Mouse (Mus musculus): ENCODE results near the gene Gm2431.
A peak's percentile ranks its signal among the peaks of the same experiment; 100 is the strongest.
"Not testable (repeated sequence)": the region's sequence is repeated elsewhere in the genome, so short reads cannot be mapped to it uniquely, and the experiment has no call there.

Gene Gm2431

DNA sequence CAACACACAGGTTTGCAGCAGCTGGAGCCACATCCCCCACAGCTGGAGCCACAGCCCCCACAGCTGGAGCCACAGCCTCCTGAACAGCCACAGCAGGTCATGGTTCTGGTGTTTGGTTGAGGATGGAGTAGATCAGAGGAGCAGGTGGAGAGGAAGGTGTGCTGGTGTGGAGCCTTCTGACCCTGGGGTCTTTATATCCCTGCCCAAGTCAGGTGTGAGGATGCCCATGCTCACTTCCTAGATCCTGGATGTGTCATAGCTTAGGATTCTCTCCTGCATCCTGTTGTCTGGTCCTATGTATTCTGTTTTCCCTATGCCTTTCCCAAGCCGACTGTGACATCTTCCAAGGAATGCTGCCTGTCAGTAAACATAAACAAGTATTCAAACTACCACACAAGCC, at the start of gene Gm2431:
Gm2431 (minus strand) TSS at position 101 of the 400 bp plus-strand sequence.
- DNase-seq (ENCODE audit: low read depth, low spot score): not testable (repeated sequence)

DNA sequence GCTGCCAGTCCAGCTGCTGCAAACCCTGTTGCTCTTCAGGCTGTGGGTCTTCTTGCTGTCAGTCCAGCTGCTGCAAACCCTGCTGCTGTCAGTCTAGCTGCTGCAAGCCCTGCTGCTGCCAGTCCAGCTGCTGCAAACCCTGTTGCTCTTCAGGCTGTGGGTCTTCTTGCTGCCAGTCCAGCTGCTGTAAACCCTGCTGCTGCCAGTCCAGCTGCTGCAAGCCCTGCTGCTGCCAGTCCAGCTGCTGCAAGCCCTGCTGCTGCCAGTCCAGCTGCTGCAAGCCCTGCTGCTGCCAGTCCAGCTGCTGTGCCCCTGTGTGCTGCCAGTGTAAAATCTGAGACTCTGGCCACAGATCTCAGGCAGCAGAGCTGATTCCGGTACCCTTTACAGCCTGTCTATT, 45.8 kb upstream of the Gm2431 start:
- DNase-seq (ENCODE audit: low read depth, low spot score): not testable (repeated sequence)

DNA sequence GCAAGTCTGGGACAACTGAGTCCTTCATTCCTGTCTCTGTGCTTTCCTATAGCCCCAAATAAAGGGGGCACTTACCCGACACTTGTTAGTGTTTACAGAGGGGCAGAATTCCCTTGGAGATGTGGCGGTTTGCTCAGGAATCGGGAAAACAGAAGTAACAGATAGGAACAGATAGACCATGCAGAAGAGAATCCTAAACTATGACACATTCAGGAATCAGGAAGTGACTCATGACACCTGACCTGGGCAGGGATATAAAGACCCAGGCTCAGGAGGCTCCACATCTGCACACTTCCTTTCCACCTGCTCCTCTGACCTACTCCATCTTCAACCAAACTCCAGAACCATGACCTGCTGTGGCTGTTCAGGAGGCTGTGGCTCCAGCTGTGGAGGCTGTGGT, 45.1 kb upstream of the Gm2431 start, which contains the start of gene Krtap5-4:
Krtap5-4 (plus strand) TSS at position 301 of the 400 bp plus-strand sequence.
- DNase-seq (ENCODE audit: low read depth, low spot score): no peak

DNA sequence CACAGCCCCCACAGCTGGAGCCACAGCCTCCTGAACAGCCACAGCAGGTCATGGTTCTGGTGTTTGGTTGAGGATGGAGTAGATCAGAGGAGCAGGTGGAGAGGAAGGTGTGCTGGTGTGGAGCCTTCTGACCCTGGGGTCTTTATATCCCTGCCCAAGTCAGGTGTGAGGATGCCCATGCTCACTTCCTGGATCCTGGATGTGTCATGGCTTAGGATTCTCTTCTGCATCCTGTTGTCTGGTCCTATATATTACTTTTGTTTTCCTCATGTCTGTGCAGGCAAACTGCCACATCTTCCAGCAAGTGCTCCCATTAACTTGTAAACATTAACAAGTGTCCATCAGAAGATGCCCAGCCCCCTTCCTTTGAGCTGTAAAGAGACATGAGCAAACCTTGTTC, 38.9 kb upstream of the Gm2431 start, which contains the start of gene Krtap5-1:
Krtap5-1 (minus strand) TSS at position 101 of the 400 bp plus-strand sequence.
- DNase-seq (ENCODE audit: low read depth, low spot score): not testable (repeated sequence)

DNA sequence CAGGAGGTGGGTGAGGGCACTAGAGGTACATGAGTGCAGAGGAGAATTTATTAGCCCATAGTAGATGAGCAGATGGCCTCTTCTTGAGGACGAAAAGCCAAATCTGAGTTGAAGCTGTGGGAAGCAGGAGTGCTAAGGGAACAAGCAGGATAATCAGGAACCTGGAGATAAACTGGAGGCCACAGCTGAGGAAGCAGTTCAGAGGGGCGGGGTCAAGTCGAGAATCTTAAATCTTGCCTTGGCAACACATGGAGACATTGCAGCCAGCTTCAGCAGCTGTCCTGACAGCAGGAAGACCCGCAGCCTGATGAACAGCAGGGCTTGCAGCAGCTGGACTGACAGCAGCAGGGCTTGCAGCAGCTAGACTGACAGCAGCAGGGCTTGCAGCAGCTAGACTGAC, 38.0 kb upstream of the Gm2431 start:
- DNase-seq (ENCODE audit: low read depth, low spot score): not testable (repeated sequence)

DNA sequence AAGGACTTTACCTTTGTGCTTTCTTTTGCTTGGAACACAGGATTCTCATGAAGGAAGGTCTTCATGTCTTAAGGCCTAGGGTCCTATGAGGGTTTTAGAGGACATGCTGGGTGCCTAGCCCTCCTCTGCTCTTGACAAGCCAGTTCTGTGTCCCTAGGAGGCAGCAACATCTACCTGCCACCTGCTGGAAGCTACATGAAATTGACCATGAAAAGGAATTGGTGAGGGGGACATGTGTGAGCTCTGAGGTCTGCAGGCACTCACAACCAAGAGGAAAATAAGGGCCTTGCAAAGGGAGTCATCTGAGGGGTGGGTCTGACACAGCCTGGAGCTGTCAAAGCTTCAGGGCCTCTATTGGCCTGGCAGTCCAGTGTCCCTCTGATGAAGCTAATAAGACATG, 37.3 kb upstream of the Gm2431 start:
- DNase-seq (ENCODE audit: low read depth, low spot score): no peak

DNA sequence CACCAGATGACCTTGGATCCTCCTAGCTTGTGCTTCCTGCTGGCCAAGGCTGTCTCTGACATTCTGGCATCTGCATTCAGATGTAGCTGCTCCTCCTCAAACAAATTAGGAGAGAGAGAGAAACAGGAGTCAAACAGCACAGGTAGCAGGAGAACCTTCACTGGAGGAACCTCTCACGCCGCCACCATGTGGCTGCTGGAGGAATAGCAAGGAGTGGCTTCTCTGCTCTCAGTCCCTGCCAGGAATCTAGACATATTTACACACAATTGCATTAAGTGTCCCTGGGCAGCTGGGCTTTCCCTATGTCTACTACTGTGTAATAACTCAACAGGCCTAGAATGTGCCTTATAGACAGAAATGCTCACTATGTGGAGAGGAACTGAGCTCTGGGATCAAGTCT, 35.7 kb upstream of the Gm2431 start:
- DNase-seq (ENCODE audit: low read depth, low spot score): peak; percentile 26

DNA sequence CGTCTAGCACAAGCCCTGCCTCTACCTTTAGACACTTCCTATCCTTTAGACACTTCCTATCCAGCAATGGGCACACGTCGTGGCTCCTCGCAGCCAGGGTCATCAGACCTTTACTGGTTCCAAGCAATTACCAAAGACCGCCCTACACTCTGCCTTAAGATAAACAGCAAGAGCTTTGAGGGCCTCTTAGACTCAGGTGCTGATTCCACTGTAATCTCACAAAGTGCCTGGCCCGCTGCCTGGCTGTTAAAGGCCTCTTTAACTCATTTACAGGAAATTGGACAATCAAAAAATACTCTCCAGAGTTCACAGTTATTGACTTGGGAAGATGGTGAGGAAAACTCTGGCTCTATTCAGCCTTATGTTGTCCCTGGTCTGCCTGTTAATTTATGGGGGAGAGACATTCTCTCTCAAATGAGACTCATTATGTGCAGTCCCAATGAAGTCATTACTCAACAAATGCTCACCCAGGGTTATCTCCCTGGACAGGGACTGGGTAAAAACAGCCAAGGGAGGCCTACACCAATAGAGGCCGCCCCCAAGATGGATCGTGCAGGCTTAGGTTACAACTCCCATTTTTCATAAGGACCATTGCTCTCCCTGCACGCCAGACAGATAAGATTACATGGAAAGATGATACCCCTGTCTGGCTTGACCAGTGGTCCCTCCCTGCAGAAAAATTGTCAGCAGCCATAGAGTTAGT, 27.9 kb upstream of the Gm2431 start:
- DNase-seq (ENCODE audit: low read depth, low spot score): not testable (repeated sequence)

DNA sequence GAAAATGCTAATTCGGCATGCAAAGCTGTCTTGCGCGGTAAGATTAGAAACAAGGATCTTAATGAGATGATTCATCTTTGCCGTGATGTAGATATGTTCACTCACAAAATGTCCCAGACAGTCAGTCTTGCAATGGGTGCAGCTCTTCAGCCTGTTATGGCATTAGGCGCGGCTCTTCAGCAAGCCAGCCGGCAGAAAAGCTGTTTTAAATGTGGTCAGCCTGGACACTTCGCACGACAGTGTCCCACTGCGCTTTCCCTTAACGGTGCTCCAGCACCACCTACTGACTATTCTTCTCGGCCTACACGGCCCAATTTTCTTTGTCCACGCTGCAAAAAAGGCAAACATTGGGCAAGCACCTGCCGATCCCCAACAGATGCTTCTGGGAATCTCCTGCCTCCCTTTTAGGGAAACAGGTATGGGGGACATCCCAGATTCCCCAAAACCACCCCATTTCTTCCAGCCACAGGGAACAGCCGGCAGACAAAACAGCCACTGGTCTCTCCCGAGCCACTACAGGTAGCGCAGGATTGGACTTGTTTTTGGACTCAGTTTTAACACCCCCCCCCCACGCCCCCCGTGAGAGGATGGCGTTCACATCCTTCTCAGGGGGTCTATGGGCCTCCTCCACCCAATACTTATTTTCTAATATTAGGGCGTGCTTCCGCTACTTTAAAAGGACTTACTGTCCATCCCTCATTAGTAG, 27.1 kb upstream of the Gm2431 start:
- no peak for DNase-seq (ENCODE audit: low read depth, low spot score)

DNA sequence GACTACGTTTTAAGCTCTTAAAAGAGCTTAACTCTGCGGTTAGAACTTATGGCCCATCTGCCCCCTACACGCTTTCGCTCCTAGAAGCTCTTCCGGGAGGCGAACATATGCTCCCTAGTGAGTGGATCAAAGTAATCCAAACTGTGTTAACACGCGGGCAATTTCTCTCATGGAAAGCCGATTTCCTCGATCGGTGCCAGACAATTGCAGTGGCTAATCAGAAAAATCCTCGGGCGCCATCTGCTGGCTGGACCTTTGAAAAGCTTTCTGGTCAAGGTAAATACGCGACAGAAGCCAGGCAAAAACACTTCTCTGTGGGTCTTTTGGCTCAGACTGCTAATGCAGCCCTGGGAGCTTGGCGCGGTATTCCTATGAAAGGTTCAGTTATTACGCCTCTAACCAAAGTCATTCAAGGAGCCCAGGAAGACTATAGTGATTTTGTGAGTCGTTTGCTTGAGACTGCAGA, 26.5 kb upstream of the Gm2431 start:
- DNase-seq (ENCODE audit: low read depth, low spot score): peak; percentile 85

DNA sequence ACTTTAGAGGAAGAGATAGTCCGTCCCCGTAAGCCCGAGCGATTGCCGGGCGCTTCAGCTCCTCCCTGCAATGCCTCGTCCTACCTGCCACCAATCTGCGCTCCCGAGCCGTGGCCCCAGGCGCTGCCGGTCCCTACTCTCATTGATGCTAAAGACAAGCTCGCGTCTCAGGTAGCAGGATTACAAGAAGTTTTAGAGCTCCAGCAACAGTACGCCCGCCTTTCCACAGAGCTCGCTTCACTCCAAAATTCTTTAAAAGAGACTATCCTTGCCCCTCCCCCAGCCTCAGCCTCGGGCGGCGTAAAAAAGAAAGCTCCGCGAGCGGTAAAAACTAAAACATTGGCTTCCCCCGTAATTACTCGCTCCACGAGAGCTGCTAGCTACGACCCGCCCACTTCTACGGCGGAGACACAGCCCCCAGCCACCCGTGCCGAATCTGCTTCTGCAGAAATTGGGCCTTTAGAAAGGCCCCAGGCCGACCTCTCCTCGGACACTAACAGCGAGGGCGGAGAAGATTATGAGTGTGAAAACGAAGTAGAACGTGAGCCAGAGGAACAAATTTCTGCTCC, 26.0 kb upstream of the Gm2431 start:
- DNase-seq (ENCODE audit: low read depth, low spot score): peak; percentile 72

DNA sequence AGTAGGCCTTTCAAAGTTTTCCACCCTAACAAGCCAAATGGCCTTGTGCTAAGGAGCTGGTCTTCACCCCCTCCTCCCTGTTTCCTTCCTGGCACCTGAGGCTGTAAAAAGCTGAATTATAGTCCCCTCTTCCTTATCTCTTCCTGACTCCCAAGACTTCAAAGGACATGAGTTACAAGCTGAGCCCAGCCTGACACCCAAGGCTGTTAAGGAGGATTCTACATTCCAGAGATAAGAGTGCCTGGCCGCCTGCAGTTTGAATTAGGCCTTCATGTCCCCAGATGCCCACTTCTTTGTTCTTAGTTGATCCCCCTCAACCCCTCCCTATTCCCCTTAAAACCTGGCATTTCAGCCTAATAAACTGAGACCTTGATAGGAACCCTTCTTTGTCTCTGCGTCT, 24.7 kb upstream of the Gm2431 start:
- DNase-seq (ENCODE audit: low read depth, low spot score): not testable (repeated sequence)

DNA sequence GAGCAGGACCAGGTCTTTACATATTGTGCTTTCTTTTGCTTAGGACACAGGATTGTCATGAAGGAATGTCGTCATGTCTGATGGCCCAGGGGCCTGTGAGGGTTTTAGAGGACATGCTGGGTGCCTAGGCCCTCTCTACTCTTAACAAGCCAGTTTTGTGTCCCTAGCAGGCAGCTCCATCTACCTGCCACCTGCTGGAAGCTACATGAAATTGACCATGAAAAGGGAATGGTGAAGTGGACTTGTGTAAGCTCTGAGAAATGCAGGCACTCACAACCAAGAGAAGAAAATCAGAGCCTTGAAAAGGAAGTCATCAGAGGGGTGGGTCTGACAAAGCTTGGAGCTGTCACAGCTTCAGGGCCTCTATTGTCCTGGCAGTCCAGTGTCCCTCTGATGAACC, 21.1 kb upstream of the Gm2431 start:
- not testable (repeated sequence) for DNase-seq (ENCODE audit: low read depth, low spot score)

DNA sequence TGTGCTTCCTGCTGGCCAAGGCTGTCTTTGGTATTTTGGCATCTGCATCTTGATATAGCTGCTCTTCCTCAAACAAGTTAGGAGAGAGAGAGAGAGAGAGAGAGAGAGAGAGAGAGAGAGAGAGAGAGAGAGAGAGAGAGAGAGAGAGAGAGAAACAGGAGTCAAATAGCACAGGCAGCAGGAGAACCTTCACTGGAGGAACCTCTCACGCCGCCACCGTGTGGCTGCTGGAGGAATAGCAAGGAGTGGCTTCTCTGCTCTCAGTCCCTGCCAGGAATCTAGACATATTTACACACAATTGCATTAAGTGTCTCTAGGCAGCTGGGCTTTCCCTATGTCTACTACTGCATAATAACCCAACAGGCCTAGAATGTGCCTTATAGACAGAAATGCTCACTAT, 20.0 kb upstream of the Gm2431 start:
- peak; percentile 36 for DNase-seq (ENCODE audit: low read depth, low spot score)

DNA sequence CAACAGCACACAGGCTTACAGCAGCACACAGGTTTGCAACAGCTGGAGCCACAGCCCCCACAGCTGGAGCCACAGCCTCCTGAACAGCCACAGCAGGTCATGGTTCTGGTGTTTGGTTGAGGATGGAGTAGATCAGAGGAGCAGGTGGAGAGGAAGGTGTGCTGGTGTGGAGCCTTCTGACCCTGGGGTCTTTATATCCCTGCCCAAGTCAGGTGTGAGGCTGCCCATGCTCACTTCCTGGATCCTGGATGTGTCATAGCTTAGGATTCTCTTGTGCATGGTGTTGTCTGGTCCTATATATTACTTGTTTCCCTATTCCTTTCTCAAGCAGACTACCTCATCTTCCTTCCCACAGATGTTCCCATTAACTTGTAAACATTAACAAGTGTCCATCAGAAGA, 16.1 kb upstream of the Gm2431 start, which contains the start of gene Gm4559:
Gm4559 (minus strand) TSS at position 101 of the 400 bp plus-strand sequence.
- not testable (repeated sequence) for DNase-seq (ENCODE audit: low read depth, low spot score)

DNA sequence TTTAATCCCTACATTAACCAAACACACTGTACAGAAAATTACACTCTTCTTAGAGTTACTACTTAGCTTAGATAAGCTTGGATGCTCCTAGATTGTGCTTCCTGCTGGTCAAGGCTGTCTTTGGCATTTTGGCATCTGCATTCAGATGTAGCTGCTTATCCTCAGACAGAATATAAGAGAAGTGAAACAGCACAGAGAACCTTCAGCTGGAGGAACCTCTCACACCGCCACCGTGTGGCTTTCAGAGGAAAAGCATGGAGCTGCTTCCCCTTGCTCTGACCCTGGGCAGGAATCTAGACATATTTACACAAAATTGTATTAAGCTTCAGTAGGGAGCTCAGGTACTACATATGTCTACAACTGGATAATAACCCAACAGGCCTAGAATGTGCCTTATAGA, 2.6 kb downstream of the Gm2431 start:
- no peak for DNase-seq (ENCODE audit: low read depth, low spot score)

DNA sequence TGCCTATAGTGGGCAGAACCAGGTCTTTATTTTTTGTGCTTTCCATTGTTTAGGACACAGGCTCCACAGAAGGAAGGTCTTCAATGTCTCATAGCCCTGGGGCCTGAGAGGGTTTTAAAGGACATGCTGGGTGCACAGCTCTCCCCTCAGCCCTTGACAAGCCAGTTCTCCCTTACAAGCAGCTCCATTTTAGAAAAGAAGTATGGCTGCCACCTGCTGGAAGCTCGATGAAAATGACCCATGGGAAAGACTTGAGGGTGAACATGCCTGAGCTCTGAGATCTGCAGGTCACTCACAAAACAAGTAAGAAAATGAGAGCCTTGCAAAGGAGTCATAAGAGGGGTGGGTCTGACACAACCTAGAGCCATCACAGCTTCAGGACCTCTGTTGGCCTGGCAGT, 8.3 kb downstream of the Gm2431 start:
- DNase-seq (ENCODE audit: low read depth, low spot score): peak; percentile 7

DNA sequence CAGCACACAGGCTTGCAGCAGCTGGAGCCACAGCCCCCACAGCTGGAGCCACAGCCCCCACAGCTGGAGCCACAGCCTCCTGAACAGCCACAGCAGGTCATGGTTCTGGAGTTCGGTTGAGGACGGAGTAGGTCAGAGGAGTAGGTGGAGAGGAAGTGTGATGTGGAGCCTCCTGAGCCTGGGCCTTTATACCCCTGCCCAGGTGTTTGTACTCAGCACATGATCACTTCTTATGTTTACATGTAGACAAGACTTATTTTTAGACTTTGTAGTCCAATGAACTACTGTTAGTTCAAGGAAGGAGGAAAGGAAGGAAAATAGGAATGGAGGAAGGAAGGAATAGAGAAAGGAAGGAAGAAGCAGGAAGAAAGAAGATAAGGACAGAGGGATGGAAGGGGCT, 17.2 kb downstream of the Gm2431 start, which contains the start of gene Gm40460:
Gm40460 (minus strand) TSS at position 101 of the 400 bp plus-strand sequence.
- no peak for DNase-seq (ENCODE audit: low read depth, low spot score)

DNA sequence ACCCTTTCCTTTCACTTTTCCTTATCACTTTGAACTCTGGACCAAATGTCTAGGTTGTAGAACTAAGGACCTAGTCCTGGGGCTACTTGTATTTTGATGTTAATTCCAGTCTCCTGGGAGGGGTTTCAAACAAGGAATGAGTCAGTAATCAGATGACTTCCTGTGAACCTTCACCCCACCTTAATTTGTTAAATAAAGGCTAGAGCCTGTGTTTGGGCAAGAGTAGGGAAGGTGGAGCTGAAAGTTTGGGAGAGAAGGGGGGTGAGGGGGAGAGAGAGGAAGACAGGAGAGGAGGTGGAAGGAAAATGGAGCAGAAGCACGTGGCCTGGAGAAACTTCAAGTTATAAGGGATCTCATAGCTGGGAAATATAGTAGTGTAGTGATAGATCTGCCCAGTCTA, 26.6 kb downstream of the Gm2431 start:
- DNase-seq (ENCODE audit: low read depth, low spot score): no peak

DNA sequence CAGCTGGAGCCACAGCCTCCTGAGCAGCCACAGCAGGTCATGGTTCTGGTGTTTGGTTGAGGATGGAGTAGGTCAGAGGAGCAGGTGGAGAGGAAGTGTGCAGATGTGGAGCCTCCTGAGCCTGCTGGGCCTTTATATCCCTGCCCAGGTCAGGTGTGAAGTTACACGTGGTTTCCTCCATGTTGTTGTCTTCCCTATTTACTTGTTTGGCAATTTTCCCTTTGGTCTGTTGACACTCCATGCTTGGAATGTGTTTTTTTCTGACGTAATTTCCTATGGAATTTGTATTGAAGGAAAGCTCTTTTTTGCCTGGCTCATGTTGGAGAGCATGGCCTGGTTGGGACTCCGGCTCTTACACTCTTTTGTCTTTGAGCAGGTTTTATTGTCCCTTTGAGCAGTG, 28.3 kb downstream of the Gm2431 start, which contains the start of gene Krtap5-5:
Krtap5-5 (minus strand) TSS at position 101 of the 400 bp plus-strand sequence.
- not testable (repeated sequence) for DNase-seq (ENCODE audit: low read depth, low spot score)

DNA sequence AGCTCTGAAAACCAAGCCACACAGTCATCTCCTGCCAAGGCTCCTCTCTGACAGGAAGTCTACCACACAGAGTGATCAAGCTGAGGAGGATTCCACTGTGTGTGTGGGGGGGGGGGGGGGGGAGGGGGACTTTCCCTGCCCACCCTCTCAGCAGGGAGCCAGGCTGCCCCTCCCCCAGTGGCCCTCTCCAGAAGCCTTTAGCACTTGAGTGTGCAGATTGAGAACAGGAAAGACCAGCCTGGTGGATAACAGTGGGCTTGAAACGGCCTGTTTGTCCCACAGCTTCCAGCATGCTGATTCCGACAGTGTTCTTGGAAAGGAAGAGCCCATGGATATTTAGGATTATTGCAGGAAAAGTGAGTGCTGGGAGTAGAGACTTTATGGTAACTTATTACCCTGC, 33.6 kb downstream of the Gm2431 start:
- no peak for DNase-seq (ENCODE audit: low read depth, low spot score)

DNA sequence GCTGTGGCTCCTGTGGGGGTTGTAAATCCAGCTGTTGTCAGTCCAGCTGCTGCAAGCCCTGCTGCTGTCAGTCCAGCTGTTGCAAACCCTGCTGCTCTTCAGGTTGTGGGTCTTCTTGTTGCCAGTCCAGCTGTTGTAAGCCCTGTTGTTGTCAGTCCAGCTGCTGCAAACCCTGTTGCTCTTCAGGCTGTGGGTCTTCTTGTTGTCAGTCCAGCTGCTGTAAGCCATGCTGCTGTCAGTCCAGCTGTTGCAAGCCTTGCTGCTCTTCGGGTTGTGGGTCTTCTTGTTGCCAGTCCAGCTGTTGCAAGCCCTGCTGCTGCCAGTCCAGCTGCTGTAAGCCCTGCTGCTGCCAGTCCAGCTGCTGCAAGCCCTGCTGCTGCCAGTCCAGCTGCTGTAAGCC, 46.0 kb downstream of the Gm2431 start:
- DNase-seq (ENCODE audit: low read depth, low spot score): not testable (repeated sequence)
